Mouse (Mus musculus) liver, embryonic 14.5 days (tissue): Measurements from ENCODE around the gene Ptges3l.

Source experiments
- CTCF ChIP-seq: IDR thresholded peaks from 2 replicates; pipeline ENCODE4 v1.5.1; 2016; ENCODE audit warnings: antibody characterized with exemption, low read depth, control low read depth
- EP300 ChIP-seq: IDR thresholded peaks from 2 replicates; pipeline ENCODE4 v1.6.1; 2016; ENCODE audit warnings: antibody characterized with exemption, low read depth

GRCm38 (mm10) chr11:101415306-101415705 is 9.8 kb downstream of the Ptges3l start:
- TF ChIP-seq CTCF (0 out of 2 replicates have a peak, but pooled peaks have one; percentile 8), EP300 (no peak)
